Mouse (Mus musculus) neural tube, embryonic 12.5 days (tissue): ENCODE data around the gene Aacs. TPM values are rescaled to one million over a fixed set of nuclear protein-coding genes. Genes with fewer than 3 reads are reported as not detected.
A peak's percentile ranks its signal among the peaks of the same experiment; 100 is the strongest.

ENCODE experiments used
- ATAC-seq: fragments of 200-750 bp; cut with Nextera tagmentation; 2 replicates; pipeline ENCODE4 v1.8.0; 2017; ENCODE audit warnings: low read depth, mild to moderate bottlenecking, moderate TSS enrichment, moderate library complexity; ENCODE audit not compliant: low FRiP score
- H3K27ac ChIP-seq: fragments of 300-500 bp; sonication (generic); 2 replicates; pipeline ENCODE4 v1.5.1; 2016
- H3K27me3 ChIP-seq: fragments of 300-500 bp; sonication (generic); replicated peaks from 2 replicates; pipeline ENCODE4 v1.6.1; 2016; ENCODE audit warnings: mild to moderate bottlenecking
- H3K36me3 ChIP-seq: fragments of 300-500 bp; sonication (generic); 2 replicates; pipeline ENCODE4 v1.6.1; 2016; ENCODE audit warnings: mild to moderate bottlenecking
- H3K4me1 ChIP-seq: fragments of 300-500 bp; sonication (generic); 2 replicates; pipeline ENCODE4 v1.6.1; 2016
- H3K4me2 ChIP-seq: fragments of 300-500 bp; sonication (generic); replicated peaks from 2 replicates; pipeline ENCODE4 v1.6.1; 2016; ENCODE audit warnings: mild to moderate bottlenecking
- H3K4me3 ChIP-seq: fragments of 300-500 bp; sonication (generic); 2 replicates; pipeline ENCODE4 v1.5.1; 2016
- H3K9ac ChIP-seq: fragments of 300-500 bp; sonication (generic); 2 replicates; pipeline ENCODE4 v1.6.1; 2016; ENCODE audit warnings: mild to moderate bottlenecking
- H3K9me3 ChIP-seq: fragments of 300-500 bp; sonication (generic); 2 replicates; pipeline ENCODE4 v1.6.1; 2016; ENCODE audit warnings: mild to moderate bottlenecking
- WGBS: fragments of 180-500 bp; shearing (Covaris S2); methylation state at CpG from one replicate; pipeline ENCODE4 v1.1.7; 2016; 5-methylcytosine and 5-hydroxymethylcytosine counted together
- polyA plus RNA-seq: library from polyadenylated mRNA; unstranded; fragments of >200 nt; fragmentation: Nextera tagmentation; extraction: Ambion mirVana; gene quantifications from 2 replicates; pipeline ENCODE4 v1.2.1, GENCODE M21; 2016

Aacs gene
- polyA plus RNA-seq, 1 experiment from 2014 or later, result 67.5 TPM

GRCm38 (mm10) chr5:125529109-125529508, 53.5 kb downstream of the Aacs start:
- Histone ChIP-seq H3K36me3 (no peaks in the 10 kb centered on the region), H3K4me1 (peaks cover 27% of the 10 kb centered on the region), H3K27ac (no peak overlapping the region), H3K9me3 (peaks cover 4% of the 10 kb centered on the region; the same call in 1 of the 2 replicates), H3K4me2 (no peak overlapping the region), H3K27me3 (peaks cover 39% of the 10 kb centered on the region), H3K9ac (no peak overlapping the region), H3K4me3 (no peak overlapping the region)
- no peak for ATAC-seq
- WGBS, result 2% methylated on average over 5 of the region's 5 CpGs

- Histone ChIP-seq H3K4me3 (peak within 1 kb of the TSS; percentile 58), H3K27ac (no peak within 1 kb of the TSS), H3K27me3 (peaks cover 49% of the 10 kb centered on the region), H3K36me3 (no peaks in the 10 kb centered on the region), H3K9ac (peak within 1 kb of the TSS; percentile 64), H3K4me2 (peak within 1 kb of the TSS; percentile 95), H3K4me1 (peaks cover 42% of the 10 kb centered on the region), H3K9me3 (no peaks in the 10 kb centered on the region)
- peak; percentile 25 for ATAC-seq
- WGBS, result 3% methylated on average over 25 of the region's 25 CpGs
Measured at GRCm38 (mm10) chr5:125531634-125532033, 56.0 kb downstream of the Aacs start, which contains the start of gene Tmem132b. TSS of gene Tmem132b (plus strand) at chr5:125531774.

GRCm38 (mm10) chr5:125532191-125532544, 56.6 kb downstream of the Aacs start:
- Histone ChIP-seq H3K27ac (no peak overlapping the region), H3K4me1 (peaks cover 42% of the 10 kb centered on the region), H3K27me3 (peaks cover 49% of the 10 kb centered on the region), H3K4me3 (peak overlapping the region; percentile 58), H3K4me2 (peak overlapping the region; percentile 95), H3K36me3 (no peaks in the 10 kb centered on the region), H3K9ac (peak overlapping the region; percentile 64), H3K9me3 (no peaks in the 10 kb centered on the region)
- WGBS, result 0% methylated on average over 29 of the region's 30 CpGs
- ATAC-seq, result peak; percentile 41

GRCm38 (mm10) chr5:125532545-125533224, 57.1 kb downstream of the Aacs start:
- Histone ChIP-seq H3K27me3 (peaks cover 49% of the 10 kb centered on the region), H3K9me3 (no peaks in the 10 kb centered on the region), H3K4me3 (peak overlapping the region; percentile 58), H3K27ac (no peak overlapping the region), H3K4me2 (peak overlapping the region; percentile 95), H3K36me3 (no peaks in the 10 kb centered on the region), H3K9ac (peak overlapping the region; percentile 64), H3K4me1 (peaks cover 42% of the 10 kb centered on the region)
- ATAC-seq, result peak; percentile 14; the same call in 1 of the 2 replicates
- under 1% methylated on average over 64 of the region's 64 CpGs for WGBS

- H3K36me3 ChIP-seq, result no peaks in the 10 kb centered on the region
- H3K4me1 ChIP-seq, result peaks cover 42% of the 10 kb centered on the region
- H3K4me3 ChIP-seq, result peak overlapping the region; percentile 58
- H3K4me2 ChIP-seq, result peak overlapping the region; percentile 95
- ATAC-seq, result no peak
- 2% methylated on average over 24 of the region's 24 CpGs for WGBS
- peak overlapping the region; percentile 64 for H3K9ac ChIP-seq
- H3K27me3 ChIP-seq, result peaks cover 49% of the 10 kb centered on the region
- H3K9me3 ChIP-seq, result no peaks in the 10 kb centered on the region
- no peak overlapping the region for H3K27ac ChIP-seq
Measured at GRCm38 (mm10) chr5:125533225-125533900, 57.7 kb downstream of the Aacs start.

- H3K4me3 ChIP-seq, result peak overlapping the region; percentile 58
- H3K27me3 ChIP-seq, result peaks cover 49% of the 10 kb centered on the region
- 8% methylated on average over 7 of the region's 7 CpGs for WGBS
- no peak for ATAC-seq
- H3K36me3 ChIP-seq, result no peaks in the 10 kb centered on the region
- H3K27ac ChIP-seq, result no peak overlapping the region
- H3K4me2 ChIP-seq, result peak overlapping the region; percentile 95
- no peaks in the 10 kb centered on the region for H3K9me3 ChIP-seq
- no peak overlapping the region for H3K9ac ChIP-seq
- H3K4me1 ChIP-seq, result peaks cover 42% of the 10 kb centered on the region
Measured at GRCm38 (mm10) chr5:125534168-125534610, 58.6 kb downstream of the Aacs start.

- Histone ChIP-seq H3K27ac (no peak overlapping the region), H3K4me2 (peak overlapping the region; percentile 95), H3K4me1 (peaks cover 42% of the 10 kb centered on the region), H3K36me3 (no peaks in the 10 kb centered on the region), H3K27me3 (peaks cover 45% of the 10 kb centered on the region), H3K4me3 (peak overlapping the region; percentile 58; the same call in 1 of the 2 replicates), H3K9me3 (no peaks in the 10 kb centered on the region), H3K9ac (no peak overlapping the region)
- peak; percentile 74 for ATAC-seq
- WGBS, result under 1% methylated on average over 26 of the region's 26 CpGs
Measured at GRCm38 (mm10) chr5:125534611-125535324, 59.2 kb downstream of the Aacs start.

GRCm38 (mm10) chr5:125545090-125545489, 69.5 kb downstream of the Aacs start:
- Histone ChIP-seq H3K4me3 (no peak overlapping the region), H3K36me3 (no peaks in the 10 kb centered on the region), H3K9ac (no peak overlapping the region), H3K27me3 (0 out of 2 replicates have a peak, but pooled peaks cover 3% of the 10 kb centered on the region), H3K9me3 (no peaks in the 10 kb centered on the region), H3K4me1 (peaks cover 5% of the 10 kb centered on the region; the same call in 1 of the 2 replicates), H3K27ac (no peak overlapping the region), H3K4me2 (no peak overlapping the region)
- 95% methylated on average over 2 of the region's 2 CpGs for WGBS
- ATAC-seq, result no peak

GRCm38 (mm10) chr5:125546293-125546692, 70.7 kb downstream of the Aacs start:
- no peak for ATAC-seq
- no peak overlapping the region for H3K4me2 ChIP-seq
- no peak overlapping the region for H3K4me3 ChIP-seq
- no peaks in the 10 kb centered on the region for H3K36me3 ChIP-seq
- H3K27me3 ChIP-seq, result 0 out of 2 replicates have a peak, but pooled peaks cover 3% of the 10 kb centered on the region
- H3K9ac ChIP-seq, result no peak overlapping the region
- peaks cover 5% of the 10 kb centered on the region; the same call in 1 of the 2 replicates for H3K4me1 ChIP-seq
- no peaks in the 10 kb centered on the region for H3K9me3 ChIP-seq
- WGBS, result 34% methylated on average over 13 of the region's 13 CpGs
- no peak overlapping the region for H3K27ac ChIP-seq

GRCm38 (mm10) chr5:125549750-125550489, 74.3 kb downstream of the Aacs start:
- H3K27ac ChIP-seq, result no peak overlapping the region

GRCm38 (mm10) chr5:125555732-125556131, 80.1 kb downstream of the Aacs start:
- Histone ChIP-seq H3K36me3 (no peaks in the 10 kb centered on the region), H3K4me2 (no peak overlapping the region), H3K4me1 (no peaks in the 10 kb centered on the region), H3K9me3 (no peaks in the 10 kb centered on the region), H3K27me3 (no peaks in the 10 kb centered on the region), H3K27ac (no peak overlapping the region), H3K4me3 (no peak overlapping the region), H3K9ac (no peak overlapping the region)
- ATAC-seq, result no peak
- 70% methylated on average over 5 of the region's 5 CpGs for WGBS

More at GRCm38 (mm10) chr5:125549750-125550489, 74.3 kb downstream of the Aacs start:
- H3K4me3 ChIP-seq, result no peak overlapping the region
- peaks cover 5% of the 10 kb centered on the region; the same call in 1 of the 2 replicates for H3K4me1 ChIP-seq
- no peaks in the 10 kb centered on the region for H3K9me3 ChIP-seq
- H3K27me3 ChIP-seq, result 0 out of 2 replicates have a peak, but pooled peaks cover 3% of the 10 kb centered on the region
- no peaks in the 10 kb centered on the region for H3K36me3 ChIP-seq
- H3K4me2 ChIP-seq, result peak overlapping the region; percentile 24; the same call in 1 of the 2 replicates
- peak; percentile 48; the same call in 1 of the 2 replicates for ATAC-seq
- WGBS, result 24% methylated on average over 11 of the region's 11 CpGs
- H3K9ac ChIP-seq, result no peak overlapping the region
